Mouse (Mus musculus): ENCODE measurements around the gene Unc13d. TPM values are rescaled to one million over a fixed set of nuclear protein-coding genes. Genes with fewer than 3 reads are reported as not detected.

Unc13d gene
- polyA plus RNA-seq, 1 experiment from 2014 or later, result 7.2 TPM

DNA sequence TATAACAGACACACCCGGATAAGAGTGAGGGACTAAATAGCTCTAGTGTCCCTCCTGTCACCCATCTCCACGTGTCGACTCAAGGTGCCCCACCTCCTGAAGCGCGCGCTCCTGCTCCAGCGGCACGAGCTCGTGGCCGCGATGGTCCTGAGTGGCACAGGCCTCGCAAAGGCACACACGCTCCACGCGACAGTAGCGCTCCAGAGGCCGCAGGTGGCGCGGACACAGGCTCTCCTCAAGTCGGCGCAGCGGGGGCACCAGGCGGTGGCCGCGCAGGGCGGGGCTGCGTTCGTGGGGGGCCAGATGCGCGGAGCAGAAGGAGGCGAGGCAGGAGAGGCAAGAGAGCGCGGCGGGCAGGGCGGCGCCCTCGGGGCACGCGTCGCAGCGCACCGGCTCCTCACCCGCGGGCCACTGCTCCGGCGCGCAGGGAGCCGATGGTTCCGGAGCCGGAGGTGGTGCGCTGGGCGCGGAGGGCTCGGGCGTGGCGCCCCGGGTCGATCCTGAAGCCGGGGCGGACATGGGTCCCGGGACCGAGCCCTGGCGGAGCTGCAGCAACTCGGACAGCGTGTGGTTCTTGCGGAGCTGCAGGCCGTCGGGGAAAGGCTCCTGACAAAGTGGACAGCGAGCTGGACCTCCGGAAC lies 31.8 kb upstream of the Unc13d start:
- H3K27me3 ChIP-seq (ENCODE audit: control insufficient read depth, insufficient read depth, low read depth, low read length), result peaks cover 34% of the 10 kb centered on the region

DNA sequence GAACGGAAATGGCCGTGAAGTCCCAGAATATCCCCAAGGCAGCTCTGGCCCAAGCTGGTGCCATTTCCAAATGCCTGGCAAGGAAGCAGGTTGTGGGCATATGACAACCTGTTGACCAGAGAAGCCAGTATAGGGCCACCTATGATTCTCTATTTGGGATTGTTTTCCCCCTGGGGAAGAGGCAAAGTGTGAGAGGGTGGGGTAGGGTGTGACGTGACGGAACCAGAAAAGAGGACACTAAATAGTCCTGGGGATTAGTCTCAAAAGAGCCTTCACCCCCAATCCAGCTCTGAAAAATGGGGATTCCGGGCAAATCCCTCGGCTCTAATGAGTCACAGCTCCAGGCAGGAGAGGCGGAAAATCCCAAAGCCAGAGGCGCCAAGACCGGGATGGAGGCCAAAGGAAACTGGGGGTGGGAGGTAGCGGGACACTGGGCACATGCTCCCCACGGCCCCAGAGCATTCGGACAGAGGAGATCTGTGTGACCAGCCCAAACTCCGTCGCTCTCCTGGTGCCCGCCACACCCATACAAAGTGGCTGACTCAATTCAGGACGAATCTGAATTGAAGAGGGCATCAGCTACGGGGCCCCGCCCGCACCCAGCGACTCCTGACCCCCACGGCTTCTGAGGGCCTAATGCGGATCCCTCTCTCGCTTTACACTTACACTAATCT lies 30.8 kb upstream of the Unc13d start:
- no peak for ATAC-seq (ENCODE audit: low read depth)
- 10% methylated on average over 23 of the region's 23 CpGs for WGBS
- no peaks in the 10 kb centered on the region for H3K9me3 ChIP-seq (ENCODE audit: control insufficient read depth, low read length)
- H3K36me3 ChIP-seq (ENCODE audit: control insufficient read depth, insufficient read depth, low read length), result no peaks in the 10 kb centered on the region
- peaks cover 34% of the 10 kb centered on the region for H3K27me3 ChIP-seq (ENCODE audit: control insufficient read depth, insufficient read depth, low read depth, low read length)
- H3K4me2 ChIP-seq (ENCODE audit: low read depth, low read length), result peak overlapping the region; percentile 71
- H3K27ac ChIP-seq (ENCODE audit: low read length), result peak overlapping the region; percentile 2; the same call in 1 of the 2 replicates
- H3K4me1 ChIP-seq (replicated peaks; ENCODE audit: control insufficient read depth, insufficient read depth, low read length), result peaks cover 58% of the 10 kb centered on the region
- H3K9ac ChIP-seq (ENCODE audit: low read length), result peak overlapping the region; percentile 77
- H3K4me3 ChIP-seq (ENCODE audit: low read length), result peak overlapping the region; percentile 64

More for the DNA sequence above, 31.8 kb upstream of the Unc13d start:
- H3K27ac ChIP-seq (ENCODE audit: low read length), result peak overlapping the region; percentile 7; the same call in 1 of the 2 replicates
- H3K9ac ChIP-seq (ENCODE audit: low read length), result peak overlapping the region; percentile 77
- peaks cover 48% of the 10 kb centered on the region for H3K4me1 ChIP-seq (replicated peaks; ENCODE audit: control insufficient read depth, insufficient read depth, low read length)
- no peaks in the 10 kb centered on the region for H3K9me3 ChIP-seq (ENCODE audit: control insufficient read depth, low read length)
- no peaks in the 10 kb centered on the region for H3K36me3 ChIP-seq (ENCODE audit: control insufficient read depth, insufficient read depth, low read length)
- H3K4me3 ChIP-seq (ENCODE audit: low read length), result peak overlapping the region; percentile 64
- peak overlapping the region; percentile 71 for H3K4me2 ChIP-seq (ENCODE audit: low read depth, low read length)
- under 1% methylated on average over 62 of the region's 70 CpGs for WGBS
- peak; percentile 20 for ATAC-seq (ENCODE audit: low read depth)

GRCm38 (mm10) chr11:116107777-116108285 lies 30.1 kb upstream of the Unc13d start:
- H3K9ac ChIP-seq (ENCODE audit: low read length), result peak overlapping the region; percentile 77
- H3K27ac ChIP-seq (ENCODE audit: low read length), result no peak overlapping the region
- no peaks in the 10 kb centered on the region for H3K36me3 ChIP-seq (ENCODE audit: control insufficient read depth, insufficient read depth, low read length)
- peak overlapping the region; percentile 71 for H3K4me2 ChIP-seq (ENCODE audit: low read depth, low read length)
- no peaks in the 10 kb centered on the region for H3K9me3 ChIP-seq (ENCODE audit: control insufficient read depth, low read length)
- ATAC-seq (ENCODE audit: low read depth), result no peak
- H3K4me1 ChIP-seq (replicated peaks; ENCODE audit: control insufficient read depth, insufficient read depth, low read length), result peaks cover 63% of the 10 kb centered on the region
- peak overlapping the region; percentile 64 for H3K4me3 ChIP-seq (ENCODE audit: low read length)
- 28% methylated on average over 19 of the region's 19 CpGs for WGBS
- peaks cover 34% of the 10 kb centered on the region for H3K27me3 ChIP-seq (ENCODE audit: control insufficient read depth, insufficient read depth, low read depth, low read length)

DNA sequence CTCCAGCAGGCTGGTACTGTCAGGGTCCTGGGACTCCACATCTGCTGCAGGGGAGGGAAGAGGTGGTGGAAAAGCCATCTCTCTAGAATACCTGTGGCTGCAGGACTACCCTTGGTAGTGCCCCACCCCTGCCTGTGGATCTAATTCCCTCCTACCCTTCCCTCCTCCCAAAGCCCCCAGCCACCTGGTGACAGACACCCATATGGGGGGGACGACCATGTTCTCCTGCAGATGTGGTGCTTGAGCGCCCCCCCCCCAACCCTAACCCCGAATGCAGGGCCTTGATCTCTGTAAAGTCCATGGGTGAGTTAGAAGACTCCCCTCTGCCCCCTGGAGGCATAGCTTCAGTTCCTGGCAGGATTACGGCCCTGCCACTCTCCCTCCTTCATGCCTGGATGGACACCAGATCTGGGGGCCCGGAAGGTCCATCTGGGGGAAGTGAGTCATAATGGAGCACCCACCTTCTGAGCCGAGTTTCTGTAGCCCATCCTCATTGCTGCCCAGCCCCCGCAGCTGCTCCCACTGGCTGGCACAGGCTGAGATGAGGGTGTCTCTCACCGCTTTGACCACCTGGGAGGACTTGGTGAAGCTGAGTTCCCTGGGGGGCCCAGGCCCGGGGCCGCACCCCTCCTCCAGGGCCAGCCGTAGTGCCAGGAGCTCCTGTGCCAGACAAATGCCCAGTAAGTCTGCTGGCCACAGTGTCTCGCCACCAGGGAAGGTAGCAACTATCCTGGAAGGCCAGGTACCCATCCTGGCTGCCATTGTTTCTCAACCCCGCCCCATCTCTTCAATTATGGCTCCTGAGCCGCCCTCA lies 29.4 kb upstream of the Unc13d start:
- Histone ChIP-seq H3K9me3 (ENCODE audit: control insufficient read depth, low read length) (no peaks in the 10 kb centered on the region), H3K4me1 (replicated peaks; ENCODE audit: control insufficient read depth, insufficient read depth, low read length) (peaks cover 67% of the 10 kb centered on the region), H3K4me3 (ENCODE audit: low read length) (peak overlapping the region; percentile 64), H3K27ac (ENCODE audit: low read length) (no peak overlapping the region), H3K4me2 (ENCODE audit: low read depth, low read length) (peak overlapping the region; percentile 71), H3K9ac (ENCODE audit: low read length) (peak overlapping the region; percentile 47), H3K27me3 (ENCODE audit: control insufficient read depth, insufficient read depth, low read depth, low read length) (peaks cover 34% of the 10 kb centered on the region), H3K36me3 (ENCODE audit: control insufficient read depth, insufficient read depth, low read length) (no peaks in the 10 kb centered on the region)
- 45% methylated on average over 13 of the region's 14 CpGs for WGBS
- no peak for ATAC-seq (ENCODE audit: low read depth)

DNA sequence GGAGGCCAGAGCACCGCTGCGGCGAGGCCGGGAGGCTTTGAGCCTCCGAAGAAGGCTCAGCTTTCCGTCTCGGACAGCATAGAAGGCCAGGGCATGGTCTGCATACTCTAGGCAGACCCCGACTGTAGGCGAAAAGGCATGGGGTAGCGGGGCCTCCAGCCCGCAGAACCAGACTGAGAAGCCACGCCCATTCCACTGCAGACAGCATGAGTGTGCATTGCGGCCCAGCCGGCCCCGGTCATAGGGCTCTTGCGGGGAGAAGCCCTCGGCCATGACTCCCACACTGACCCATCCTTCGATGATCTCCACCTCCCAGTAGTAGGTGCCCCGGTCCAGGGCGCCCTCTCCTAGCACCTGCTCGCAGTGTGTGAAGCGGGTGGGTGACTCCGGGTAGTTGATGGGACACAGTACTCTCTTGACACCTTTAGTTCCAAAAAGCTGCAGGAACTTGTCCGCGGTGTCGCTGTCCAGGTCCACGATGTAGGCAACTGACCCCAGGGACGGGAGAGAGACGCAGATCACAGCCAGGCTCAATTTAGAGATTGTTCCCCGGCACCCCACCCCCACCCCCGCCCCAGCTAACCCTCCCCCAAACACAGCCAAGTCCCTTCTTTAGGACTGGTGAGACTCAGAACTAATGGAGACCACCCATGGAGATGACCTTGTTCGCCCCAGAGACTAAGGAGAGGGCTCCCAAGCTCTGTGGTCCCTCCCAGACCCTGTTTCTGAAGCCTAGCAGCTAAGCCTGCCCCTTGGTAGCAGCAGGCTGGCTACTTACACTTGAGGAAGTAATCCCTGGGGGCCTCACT lies 28.6 kb upstream of the Unc13d start:
- Histone ChIP-seq H3K4me3 (ENCODE audit: low read length) (peak overlapping the region; percentile 16; the same call in 1 of the 2 replicates), H3K27ac (ENCODE audit: low read length) (no peak overlapping the region), H3K9ac (ENCODE audit: low read length) (peak overlapping the region; percentile 17; the same call in 1 of the 2 replicates), H3K27me3 (ENCODE audit: control insufficient read depth, insufficient read depth, low read depth, low read length) (peaks cover 34% of the 10 kb centered on the region), H3K4me2 (ENCODE audit: low read depth, low read length) (peak overlapping the region; percentile 26; the same call in 1 of the 2 replicates), H3K36me3 (ENCODE audit: control insufficient read depth, insufficient read depth, low read length) (no peaks in the 10 kb centered on the region), H3K9me3 (ENCODE audit: control insufficient read depth, low read length) (no peaks in the 10 kb centered on the region), H3K4me1 (replicated peaks; ENCODE audit: control insufficient read depth, insufficient read depth, low read length) (peaks cover 76% of the 10 kb centered on the region)
- 33% methylated on average over 32 of the region's 32 CpGs for WGBS
- no peak for ATAC-seq (ENCODE audit: low read depth)

DNA sequence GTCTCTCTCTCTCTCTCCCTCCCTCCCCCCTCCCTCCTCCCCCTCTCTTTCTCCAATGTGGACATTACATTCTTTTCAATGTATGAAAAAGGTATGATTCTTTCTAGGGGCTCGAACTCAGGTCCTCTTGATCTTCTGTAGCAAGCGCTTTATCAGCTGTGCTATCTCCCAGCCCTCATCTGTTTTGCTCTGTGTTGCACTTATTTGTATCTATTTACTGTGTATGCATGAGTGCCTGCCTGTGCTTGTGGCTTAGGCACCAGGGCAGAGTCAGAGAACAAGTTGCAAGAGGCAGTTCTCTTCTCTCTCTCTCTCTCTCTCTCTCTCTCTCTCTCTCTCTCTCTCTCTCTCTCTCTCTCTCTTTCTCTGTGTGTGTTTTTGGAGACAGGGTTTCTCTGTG lies 27.3 kb upstream of the Unc13d start:
- H3K4me1 ChIP-seq (replicated peaks; ENCODE audit: control insufficient read depth, insufficient read depth, low read length), result peaks cover 83% of the 10 kb centered on the region
- WGBS, result 87% methylated on average over 2 of the region's 2 CpGs
- peaks cover 31% of the 10 kb centered on the region for H3K27me3 ChIP-seq (ENCODE audit: control insufficient read depth, insufficient read depth, low read depth, low read length)
- no peaks in the 10 kb centered on the region for H3K36me3 ChIP-seq (ENCODE audit: control insufficient read depth, insufficient read depth, low read length)
- no peak overlapping the region for H3K4me3 ChIP-seq (ENCODE audit: low read length)
- no peaks in the 10 kb centered on the region for H3K9me3 ChIP-seq (ENCODE audit: control insufficient read depth, low read length)
- H3K4me2 ChIP-seq (ENCODE audit: low read depth, low read length), result no peak overlapping the region
- no peak overlapping the region for H3K9ac ChIP-seq (ENCODE audit: low read length)
- H3K27ac ChIP-seq (ENCODE audit: low read length), result no peak overlapping the region; the same call in 1 of the 2 replicates
- no peak for ATAC-seq (ENCODE audit: low read depth)

DNA sequence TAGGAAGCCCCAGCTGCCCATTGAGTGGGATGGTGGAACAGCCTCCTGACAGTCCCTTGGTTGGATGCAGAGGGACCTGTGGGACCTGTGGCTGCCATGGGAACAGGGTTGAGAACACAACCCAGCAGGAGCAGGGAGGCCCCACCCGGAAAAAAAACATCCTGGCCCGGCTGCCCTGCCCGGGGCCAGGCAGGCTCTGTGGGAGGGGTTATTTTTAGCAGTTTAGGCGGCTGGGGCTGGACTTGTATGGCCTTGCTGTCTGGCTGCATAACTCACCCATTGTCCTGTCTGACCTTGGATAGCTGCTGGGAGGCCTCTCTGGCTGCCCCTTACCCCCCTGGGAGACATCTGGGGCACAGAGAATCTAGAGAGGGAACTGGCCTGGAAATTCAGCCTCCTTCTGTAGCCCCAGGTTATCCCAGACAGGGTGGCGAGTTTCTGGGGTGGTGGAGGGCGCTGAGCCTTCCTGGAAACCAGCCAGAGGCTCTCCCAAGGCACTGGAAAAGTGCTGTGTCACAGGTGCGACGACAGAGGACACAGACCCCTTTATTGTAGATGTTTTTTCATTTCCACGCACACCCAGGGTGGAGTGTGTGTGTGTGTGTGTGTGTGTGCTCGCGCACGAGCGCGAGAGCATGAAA lies 26.4 kb upstream of the Unc13d start:
- peak; percentile 67 for ATAC-seq (ENCODE audit: low read depth)
- Histone ChIP-seq H3K27ac (ENCODE audit: low read length) (peak overlapping the region; percentile 88), H3K4me3 (ENCODE audit: low read length) (no peak overlapping the region), H3K9me3 (ENCODE audit: control insufficient read depth, low read length) (no peaks in the 10 kb centered on the region), H3K36me3 (ENCODE audit: control insufficient read depth, insufficient read depth, low read length) (no peaks in the 10 kb centered on the region), H3K4me1 (replicated peaks; ENCODE audit: control insufficient read depth, insufficient read depth, low read length) (peaks cover 76% of the 10 kb centered on the region), H3K9ac (ENCODE audit: low read length) (peak overlapping the region; percentile 54), H3K27me3 (ENCODE audit: control insufficient read depth, insufficient read depth, low read depth, low read length) (peaks cover 22% of the 10 kb centered on the region), H3K4me2 (ENCODE audit: low read depth, low read length) (peak overlapping the region; percentile 12)
- 30% methylated on average over 14 of the region's 14 CpGs for WGBS

GRCm38 (mm10) chr11:116103572-116103971 lies 25.8 kb upstream of the Unc13d start:
- H3K9ac ChIP-seq (ENCODE audit: low read length), result 0 out of 2 replicates have a peak overlapping the region, but pooled peaks have one; percentile 33
- no peak for ATAC-seq (ENCODE audit: low read depth)
- WGBS, result 58% methylated on average over 11 of the region's 12 CpGs
- H3K4me1 ChIP-seq (replicated peaks; ENCODE audit: control insufficient read depth, insufficient read depth, low read length), result peaks cover 74% of the 10 kb centered on the region
- no peaks in the 10 kb centered on the region for H3K36me3 ChIP-seq (ENCODE audit: control insufficient read depth, insufficient read depth, low read length)
- peaks cover 17% of the 10 kb centered on the region for H3K27me3 ChIP-seq (ENCODE audit: control insufficient read depth, insufficient read depth, low read depth, low read length)
- no peaks in the 10 kb centered on the region for H3K9me3 ChIP-seq (ENCODE audit: control insufficient read depth, low read length)
- no peak overlapping the region for H3K4me3 ChIP-seq (ENCODE audit: low read length)
- peak overlapping the region; percentile 88 for H3K27ac ChIP-seq (ENCODE audit: low read length)
- H3K4me2 ChIP-seq (ENCODE audit: low read depth, low read length), result no peak overlapping the region

Data from lung, embryonic 16.5 days (tissue).